Mouse (Mus musculus): ENCODE measurements at regions not wholly inside any gene's neighbourhood (a gene's known extent, or its start where the extent isn't known, plus 50 kb on each side); places are given as distances from the start of the nearest gene placed in this dataset.

- Histone ChIP-seq H3K36me3 (replicated peaks; ENCODE audit: control insufficient read depth, insufficient read depth, low read depth) (no peaks in the 10 kb centered on the region), H3K4me1 (replicated peaks; ENCODE audit: control insufficient read depth in 2 of 2, insufficient read depth in 2 of 2, low read length in 1 of 2) (peaks cover 17 to 19% of the 10 kb centered on the region in 2 experiments), H3K4me3 (ENCODE audit: insufficient read depth in 1 of 2, low read depth in 2 of 2, low read length in 2 of 2) (no peak overlapping the region), H3K9me3 (ENCODE audit: control insufficient read depth, low read length) (no peaks in the 10 kb centered on the region), H3K4me2 (ENCODE audit: low read depth) (peak overlapping the region; percentile 16), H3K27me3 (ENCODE audit: control insufficient read depth, insufficient read depth, low read length) (no peaks in the 10 kb centered on the region), H3K27ac (peak overlapping the region; percentile 61), H3K9ac (replicated peaks) (no peak overlapping the region)
- TF ChIP-seq CTCF (IDR thresholded peaks at IDR 0.05; ENCODE audit: low read depth) (no peak), EP300 (IDR thresholded peaks at IDR 0.05; ENCODE audit: low read depth) (no peak; the same call in 1 of the 2 replicates)
- peak; percentile 56 to 80 (median 71) for DNase-seq (ENCODE audit: low read depth in 3 of 3, low spot score in 3 of 3)
- WGBS (ENCODE audit: insufficient replicate concordance) = 38% methylated on average over 11 of the region's 11 CpGs
- ATAC-seq (ENCODE audit: insufficient read depth) = peak; percentile 86
These were observed 55.1 kb upstream of the Xpr1 start for GRCm38 (mm10) chr1:155472112-155472955.

- Histone ChIP-seq H3K36me3 (replicated peaks; ENCODE audit: control insufficient read depth, insufficient read depth, low read depth) (no peaks in the 10 kb centered on the region), H3K4me3 (ENCODE audit: insufficient read depth in 1 of 2, low read depth in 2 of 2, low read length in 2 of 2) (no peak overlapping the region), H3K9me3 (ENCODE audit: control insufficient read depth, low read length) (no peaks in the 10 kb centered on the region), H3K27ac (peak overlapping the region; percentile 52; the same call in 1 of the 2 replicates), H3K4me2 (ENCODE audit: low read depth) (peak overlapping the region; percentile 16), H3K4me1 (replicated peaks; ENCODE audit: control insufficient read depth in 2 of 2, insufficient read depth in 2 of 2, low read length in 1 of 2) (peaks cover 17 to 19% of the 10 kb centered on the region in 2 experiments), H3K9ac (replicated peaks) (no peak overlapping the region), H3K27me3 (ENCODE audit: control insufficient read depth, insufficient read depth, low read length) (no peaks in the 10 kb centered on the region)
- DNase-seq (ENCODE audit: low read depth in 3 of 3, low spot score in 3 of 3) = no peak
- ATAC-seq (ENCODE audit: insufficient read depth) = peak; percentile 25; the same call in 1 of the 2 replicates
- no peak for TF ChIP-seq CTCF (IDR thresholded peaks at IDR 0.05; ENCODE audit: low read depth)
- TF ChIP-seq EP300 (IDR thresholded peaks at IDR 0.05; ENCODE audit: low read depth) = no peak
- WGBS (ENCODE audit: insufficient replicate concordance) = 65% methylated on average over 5 of the region's 5 CpGs
These were observed 55.9 kb upstream of the Xpr1 start for GRCm38 (mm10) chr1:155472956-155473646.

DNA sequence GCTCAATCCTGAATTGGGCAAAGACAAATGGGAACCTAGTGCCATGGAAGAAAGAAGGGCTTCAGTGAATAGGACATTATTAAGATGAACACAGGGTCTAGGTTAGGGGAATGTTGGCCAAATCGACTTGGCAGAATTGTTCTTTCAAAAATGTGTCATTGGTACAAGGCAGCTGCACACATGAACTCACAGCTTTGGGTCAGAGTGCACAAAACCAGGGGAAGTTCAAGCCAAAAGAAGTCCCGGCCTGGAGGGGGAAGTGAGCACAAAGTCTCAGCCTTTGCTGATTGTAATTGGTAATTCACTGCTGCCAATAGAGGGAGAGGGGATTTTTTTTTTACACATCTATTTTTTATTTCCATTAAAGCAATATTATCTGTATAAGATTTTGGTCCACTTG is 57.8 kb upstream of the Xpr1 start:
- TF ChIP-seq EP300 (IDR thresholded peaks at IDR 0.05; ENCODE audit: low read depth) (no peak), CTCF (IDR thresholded peaks at IDR 0.05; ENCODE audit: low read depth) (no peak)
- WGBS (ENCODE audit: insufficient replicate concordance) = 35% methylated on average over 2 of the region's 2 CpGs
- no peak for DNase-seq (ENCODE audit: low read depth in 3 of 3, low spot score in 3 of 3)
- no peak overlapping the region for H3K4me3 ChIP-seq (ENCODE audit: insufficient read depth in 1 of 2, low read depth in 2 of 2, low read length in 2 of 2)
- H3K27ac ChIP-seq = no peak overlapping the region
- H3K4me2 ChIP-seq (ENCODE audit: low read depth) = no peak overlapping the region
- H3K9me3 ChIP-seq (ENCODE audit: control insufficient read depth, low read length) = no peaks in the 10 kb centered on the region
- no peaks in the 10 kb centered on the region for H3K36me3 ChIP-seq (replicated peaks; ENCODE audit: control insufficient read depth, insufficient read depth, low read depth)
- H3K9ac ChIP-seq (replicated peaks) = no peak overlapping the region
- H3K27me3 ChIP-seq (ENCODE audit: control insufficient read depth, insufficient read depth, low read length) = no peaks in the 10 kb centered on the region
- peaks cover 17 to 19% of the 10 kb centered on the region in 2 experiments for H3K4me1 ChIP-seq (replicated peaks; ENCODE audit: control insufficient read depth in 2 of 2, insufficient read depth in 2 of 2, low read length in 1 of 2)
- ATAC-seq (ENCODE audit: insufficient read depth) = no peak

DNA sequence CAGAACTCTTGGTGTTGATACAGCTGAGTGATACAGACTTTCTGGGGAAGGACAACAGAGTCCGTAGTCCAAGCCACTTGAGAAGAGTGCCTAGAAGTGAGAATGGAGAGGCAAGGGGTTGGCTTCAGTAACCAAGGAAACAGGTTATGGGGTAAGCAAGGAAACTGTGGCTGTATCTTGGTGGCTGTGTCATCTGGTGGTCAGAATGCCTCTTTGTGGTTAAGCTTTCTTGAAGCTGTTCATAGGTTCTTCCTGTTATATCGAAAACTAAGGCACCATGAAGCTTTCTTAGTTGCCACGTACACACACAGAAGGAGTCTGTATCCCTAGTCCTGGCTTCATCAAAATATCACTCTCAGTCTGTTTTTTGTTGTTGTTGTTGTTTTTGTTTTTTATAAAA is 59.0 kb upstream of the Xpr1 start:
- Histone ChIP-seq H3K36me3 (replicated peaks; ENCODE audit: control insufficient read depth, insufficient read depth, low read depth) (no peaks in the 10 kb centered on the region), H3K9me3 (ENCODE audit: control insufficient read depth, low read length) (no peaks in the 10 kb centered on the region), H3K4me1 (replicated peaks; ENCODE audit: control insufficient read depth in 2 of 2, insufficient read depth in 2 of 2, low read length in 1 of 2) (peaks cover 17% of the 10 kb centered on the region in 2 experiments), H3K27me3 (ENCODE audit: control insufficient read depth, insufficient read depth, low read length) (no peaks in the 10 kb centered on the region), H3K4me2 (ENCODE audit: low read depth) (no peak overlapping the region), H3K4me3 (ENCODE audit: insufficient read depth in 1 of 2, low read depth in 2 of 2, low read length in 2 of 2) (no peak overlapping the region), H3K9ac (replicated peaks) (no peak overlapping the region), H3K27ac (no peak overlapping the region)
- WGBS (ENCODE audit: insufficient replicate concordance) = 27% methylated on average over 3 of the region's 3 CpGs
- no peak for TF ChIP-seq EP300 (IDR thresholded peaks at IDR 0.05; ENCODE audit: low read depth)
- TF ChIP-seq CTCF (IDR thresholded peaks at IDR 0.05; ENCODE audit: low read depth) = no peak
- DNase-seq (ENCODE audit: low read depth in 3 of 3, low spot score in 3 of 3) (peak in 1 of 3 experiments; percentile 23), ATAC-seq (ENCODE audit: insufficient read depth) (no peak)

- DNase-seq (ENCODE audit: low read depth in 3 of 3, low spot score in 3 of 3) (no peak), ATAC-seq (ENCODE audit: insufficient read depth) (no peak)
- Histone ChIP-seq H3K4me1 (replicated peaks; ENCODE audit: control insufficient read depth in 2 of 2, insufficient read depth in 2 of 2, low read length in 1 of 2) (peaks cover 5 to 10% of the 10 kb centered on the region in 2 experiments; a peak in 2 of 4 replicates), H3K36me3 (replicated peaks; ENCODE audit: control insufficient read depth, insufficient read depth, low read depth) (no peaks in the 10 kb centered on the region), H3K4me3 (ENCODE audit: insufficient read depth in 1 of 2, low read depth in 2 of 2, low read length in 2 of 2) (no peak overlapping the region), H3K4me2 (ENCODE audit: low read depth) (peak overlapping the region; percentile 11; the same call in 1 of the 2 replicates), H3K9me3 (ENCODE audit: control insufficient read depth, low read length) (no peaks in the 10 kb centered on the region), H3K9ac (replicated peaks) (no peak overlapping the region), H3K27ac (no peak overlapping the region), H3K27me3 (ENCODE audit: control insufficient read depth, insufficient read depth, low read length) (no peaks in the 10 kb centered on the region)
- 30% methylated on average over 9 of the region's 9 CpGs for WGBS (ENCODE audit: insufficient replicate concordance)
- no peak for TF ChIP-seq EP300 (IDR thresholded peaks at IDR 0.05; ENCODE audit: low read depth)
- TF ChIP-seq CTCF (IDR thresholded peaks at IDR 0.05; ENCODE audit: low read depth) = no peak
These were observed 64.9 kb upstream of the Xpr1 start for GRCm38 (mm10) chr1:155482148-155482547.

Data from liver, embryonic 14.5 days (tissue).